ENCODE assay signal across 15 mouse cellular contexts in genomic region chr17:29175693-29176092, GRCm38 (mm10).
DNase-seq lines count a peak whose midpoint lies in the region; ATAC-seq lines count a peak whose summit lies in the region.
"Had no signal": no experiment of that assay in that cellular context is flagged by ENCODE, and none has a peak within 500 bp of the region (broad histone marks: within the 10 kb centered on the region; RNA-seq: fewer than 3 reads in every experiment).

No protein-coding gene starts in this region.

- H3K4me2 ChIP-seq in forebrain, embryonic 12.5 days = no peak overlapping the region
- no peak overlapping the region for H3K4me2 ChIP-seq in forebrain, embryonic 14.5 days (ENCODE audit: low read length)
- no peak overlapping the region for H3K4me2 ChIP-seq in hindbrain, embryonic 14.5 days (replicated peaks)
- H3K4me2 ChIP-seq: lung, embryonic 14.5 days; neural tube, embryonic 13.5 days had no signal

- peaks cover 16% of the 10 kb centered on the region for H3K4me1 ChIP-seq in forebrain, embryonic 12.5 days
- peaks cover 8% of the 10 kb centered on the region for H3K4me1 ChIP-seq in forebrain, embryonic 14.5 days (ENCODE audit: control insufficient read depth, insufficient read depth, low read length)
- peaks cover 34% of the 10 kb centered on the region for H3K4me1 ChIP-seq in hindbrain, embryonic 10.5 days (replicated peaks)
- peaks cover 15% of the 10 kb centered on the region for H3K4me1 ChIP-seq in hindbrain, embryonic 14.5 days (replicated peaks; ENCODE audit: control insufficient read depth, insufficient read depth, low read length)

- WGBS in forebrain, embryonic 12.5 days = 67% methylated on average over 3 of the region's 3 CpGs
- 69% methylated on average over 3 of the region's 3 CpGs for WGBS in forebrain, embryonic 14.5 days
- WGBS in hindbrain, embryonic 10.5 days = 75% methylated on average over 3 of the region's 3 CpGs
- WGBS in hindbrain, embryonic 14.5 days = 72% methylated on average over 3 of the region's 3 CpGs

- DNase-seq in forebrain, embryonic 14.5 days (ENCODE audit: low spot score) = no peak
- DNase-seq in hindbrain, embryonic 10.5 days (ENCODE audit: low spot score) = no peak
- DNase-seq in hindbrain, embryonic 14.5 days (ENCODE audit: low spot score) = no peak
- peak; percentile 39 for DNase-seq in right cerebral cortex, postnatal 25 days
- no peak for DNase-seq in right cerebral cortex, postnatal 14 days
- DNase-seq in thymus, postnatal 25 days = no peak
- DNase-seq in natural killer cell, adult 2 months (ENCODE audit: low spot score in 2 of 2) = no peak
- DNase-seq: cerebellum, postnatal 10 days; kidney, adult 11 months; kidney, postnatal 14 days; liver; lung, embryonic 14.5 days; lung, postnatal 4 days had no signal

- no peaks in the 10 kb centered on the region for H3K36me3 ChIP-seq in forebrain, embryonic 12.5 days (replicated peaks)
- H3K36me3 ChIP-seq in forebrain, embryonic 14.5 days (ENCODE audit: control insufficient read depth, insufficient read depth, low read length) = no peaks in the 10 kb centered on the region
- H3K36me3 ChIP-seq in hindbrain, embryonic 10.5 days = no peaks in the 10 kb centered on the region
- H3K36me3 ChIP-seq in hindbrain, embryonic 14.5 days (replicated peaks; ENCODE audit: control insufficient read depth, insufficient read depth) = no peaks in the 10 kb centered on the region
- H3K36me3 ChIP-seq: neural tube, embryonic 13.5 days had no signal

- H3K9me3 ChIP-seq in forebrain, embryonic 12.5 days = no peaks in the 10 kb centered on the region
- H3K9me3 ChIP-seq in forebrain, embryonic 14.5 days (replicated peaks; ENCODE audit: control insufficient read depth, low read length) = no peaks in the 10 kb centered on the region
- no peaks in the 10 kb centered on the region for H3K9me3 ChIP-seq in hindbrain, embryonic 10.5 days
- H3K9me3 ChIP-seq in hindbrain, embryonic 14.5 days (ENCODE audit: control insufficient read depth, low read length) = no peaks in the 10 kb centered on the region
- H3K9me3 ChIP-seq: neural tube, embryonic 13.5 days had no signal

- H3K27me3 ChIP-seq in forebrain, embryonic 12.5 days = peaks cover 3% of the 10 kb centered on the region; the same call in 1 of the 2 replicates
- H3K27me3 ChIP-seq in forebrain, embryonic 14.5 days (replicated peaks; ENCODE audit: control insufficient read depth, insufficient read depth, low read length) = no peaks in the 10 kb centered on the region
- H3K27me3 ChIP-seq in hindbrain, embryonic 10.5 days (ENCODE audit: insufficient read depth, poor library complexity, severe bottlenecking) = no peaks in the 10 kb centered on the region
- H3K27me3 ChIP-seq in hindbrain, embryonic 14.5 days (ENCODE audit: control insufficient read depth, insufficient read depth, low read length) = no peaks in the 10 kb centered on the region
- H3K27me3 ChIP-seq: neural tube, embryonic 13.5 days had no signal

- ATAC-seq in forebrain, embryonic 12.5 days (ENCODE audit: low FRiP score) = no peak
- no peak for ATAC-seq in forebrain, embryonic 14.5 days
- no peak for ATAC-seq in hindbrain, embryonic 14.5 days (ENCODE audit: low FRiP score)

- 0 out of 2 replicates have a peak overlapping the region, but pooled peaks have one; percentile 19 for H3K27ac ChIP-seq in forebrain, embryonic 12.5 days
- H3K27ac ChIP-seq in forebrain, embryonic 14.5 days (ENCODE audit: low read depth, low read length) = no peak overlapping the region
- H3K27ac ChIP-seq in hindbrain, embryonic 10.5 days = 0 out of 2 replicates have a peak overlapping the region, but pooled peaks have one; percentile 35
- H3K27ac ChIP-seq in hindbrain, embryonic 14.5 days = no peak overlapping the region
- H3K27ac ChIP-seq: neural tube, embryonic 13.5 days had no signal

- H3K4me3 ChIP-seq in forebrain, embryonic 12.5 days (replicated peaks) = no peak overlapping the region
- no peak overlapping the region for H3K4me3 ChIP-seq in forebrain, embryonic 14.5 days (ENCODE audit: low read depth, low read length)
- no peak overlapping the region for H3K4me3 ChIP-seq in hindbrain, embryonic 10.5 days
- H3K4me3 ChIP-seq in hindbrain, embryonic 14.5 days (replicated peaks; ENCODE audit: low read length) = no peak overlapping the region
- H3K4me3 ChIP-seq: neural tube, embryonic 13.5 days had no signal

- H3K9ac ChIP-seq in forebrain, embryonic 12.5 days = no peak overlapping the region
- no peak overlapping the region for H3K9ac ChIP-seq in forebrain, embryonic 14.5 days (ENCODE audit: low read length)
- H3K9ac ChIP-seq in hindbrain, embryonic 14.5 days = no peak overlapping the region
- H3K9ac ChIP-seq: lung, embryonic 14.5 days; neural tube, embryonic 13.5 days had no signal

Comparison
In these comparisons a context has a peak if more than half of its experiments do, and no peak if none do; other contexts are left out.
1. H3K27ac ChIP-seq: peak in forebrain, embryonic 12.5 days (single experiment) and hindbrain, embryonic 10.5 days (single experiment); none in forebrain, embryonic 14.5 days (single experiment) and hindbrain, embryonic 14.5 days (single experiment).